Mouse (Mus musculus): ENCODE data around the gene Jazf1.
A peak's percentile ranks its signal among the peaks of the same experiment; 100 is the strongest.

Gene Jazf1

GRCm38 (mm10) chr6:53014460-53015455, 53.7 kb downstream of the Jazf1 start:
- DNase-seq (ENCODE audit: low read depth, low spot score) = no peak

- DNase-seq (ENCODE audit: low read depth, low spot score) = no peak
Observed at GRCm38 (mm10) chr6:53010286-53010685, 58.1 kb downstream of the Jazf1 start.

- DNase-seq (ENCODE audit: low read depth, low spot score) = no peak
Observed at GRCm38 (mm10) chr6:53006032-53006431, 62.4 kb downstream of the Jazf1 start.

GRCm38 (mm10) chr6:53005544-53005943, 62.9 kb downstream of the Jazf1 start:
- DNase-seq (ENCODE audit: low read depth, low spot score) = no peak

GRCm38 (mm10) chr6:52990816-52991215, 77.6 kb downstream of the Jazf1 start:
- no peak for DNase-seq (ENCODE audit: low read depth, low spot score)

- no peak for DNase-seq (ENCODE audit: low read depth, low spot score)
Observed at GRCm38 (mm10) chr6:52987905-52988640, 80.4 kb downstream of the Jazf1 start.

GRCm38 (mm10) chr6:52987391-52987790, 81.0 kb downstream of the Jazf1 start:
- DNase-seq (ENCODE audit: low read depth, low spot score) = peak; percentile 39

- no peak for DNase-seq (ENCODE audit: low read depth, low spot score)
Observed at GRCm38 (mm10) chr6:52982175-52982574, 86.3 kb downstream of the Jazf1 start.

- DNase-seq (ENCODE audit: low read depth, low spot score) = no peak
Observed at GRCm38 (mm10) chr6:52979503-52979902, 88.9 kb downstream of the Jazf1 start.

GRCm38 (mm10) chr6:52973351-52973750, 95.1 kb downstream of the Jazf1 start:
- no peak for DNase-seq (ENCODE audit: low read depth, low spot score)

GRCm38 (mm10) chr6:52972138-52972537, 96.3 kb downstream of the Jazf1 start:
- DNase-seq (ENCODE audit: low read depth, low spot score) = no peak

GRCm38 (mm10) chr6:52969717-52970261, 98.6 kb downstream of the Jazf1 start:
- peak; percentile 47 for DNase-seq (ENCODE audit: low read depth, low spot score)

- no peak for DNase-seq (ENCODE audit: low read depth, low spot score)
Observed at GRCm38 (mm10) chr6:52968346-52968891, 100.0 kb downstream of the Jazf1 start.

GRCm38 (mm10) chr6:52967557-52968270, 100.7 kb downstream of the Jazf1 start:
- DNase-seq (ENCODE audit: low read depth, low spot score) = no peak

- peak; percentile 14 for DNase-seq (ENCODE audit: low read depth, low spot score)
Observed at GRCm38 (mm10) chr6:52966001-52966400, 102.4 kb downstream of the Jazf1 start.

- no peak for DNase-seq (ENCODE audit: low read depth, low spot score)
Observed at GRCm38 (mm10) chr6:52965340-52965739, 103.1 kb downstream of the Jazf1 start.

- no peak for DNase-seq (ENCODE audit: low read depth, low spot score)
Observed at GRCm38 (mm10) chr6:52963840-52964690, 104.4 kb downstream of the Jazf1 start.

- no peak for DNase-seq (ENCODE audit: low read depth, low spot score)
Observed at GRCm38 (mm10) chr6:52963430-52963732, 105.0 kb downstream of the Jazf1 start.

- no peak for DNase-seq (ENCODE audit: low read depth, low spot score)
Observed at GRCm38 (mm10) chr6:52962600-52963429, 105.6 kb downstream of the Jazf1 start.

All from skeletal muscle tissue, adult 2 months (tissue).